Mouse (Mus musculus) neural tube, embryonic 15.5 days (tissue): ENCODE measurements around the gene Usf2. TPM values are rescaled to one million over a fixed set of nuclear protein-coding genes. Genes with fewer than 3 reads are reported as not detected.

Experiments
- ATAC-seq: fragments of 200-750 bp; cut with Nextera tagmentation; 2 replicates; pipeline ENCODE4 v1.8.0; 2017; ENCODE audit warnings: mild to moderate bottlenecking, moderate TSS enrichment, moderate library complexity; ENCODE audit not compliant: low FRiP score
- H3K27ac ChIP-seq: fragments of 300-500 bp; sonication (generic); replicated peaks from 2 replicates; pipeline ENCODE4 v1.5.1; 2015; ENCODE audit warnings: mild to moderate bottlenecking, inconsistent platforms
- H3K27me3 ChIP-seq: fragments of 300-500 bp; sonication (generic); replicated peaks from 2 replicates; pipeline ENCODE4 v1.6.1; 2015; ENCODE audit warnings: inconsistent platforms
- H3K36me3 ChIP-seq: fragments of 300-500 bp; sonication (generic); 2 replicates; pipeline ENCODE4 v1.6.1; 2015; ENCODE audit warnings: inconsistent platforms
- H3K4me1 ChIP-seq: fragments of 300-500 bp; sonication (generic); 2 replicates; pipeline ENCODE4 v1.6.1; 2015; ENCODE audit warnings: inconsistent platforms
- H3K4me2 ChIP-seq: fragments of 300-500 bp; sonication (generic); 2 replicates; pipeline ENCODE4 v1.6.1; 2015; ENCODE audit warnings: inconsistent platforms, mild to moderate bottlenecking, moderate library complexity
- H3K4me3 ChIP-seq: fragments of 300-500 bp; sonication (generic); replicated peaks from 2 replicates; pipeline ENCODE4 v1.5.1; 2015; ENCODE audit warnings: mild to moderate bottlenecking, inconsistent platforms
- H3K9ac ChIP-seq: fragments of 300-500 bp; sonication (generic); replicated peaks from 2 replicates; pipeline ENCODE4 v1.6.1; 2015; ENCODE audit warnings: mild to moderate bottlenecking, inconsistent platforms
- H3K9me3 ChIP-seq: fragments of 300-500 bp; sonication (generic); replicated peaks from 2 replicates; pipeline ENCODE4 v1.6.1; 2016; ENCODE audit warnings: inconsistent platforms
- WGBS: fragments of 180-500 bp; shearing (Covaris S2); methylation state at CpG from one replicate; pipeline ENCODE4 v1.1.7; 2015; ENCODE audit warnings: mixed read lengths; 5-methylcytosine and 5-hydroxymethylcytosine counted together
- polyA plus RNA-seq: library from polyadenylated mRNA; unstranded; fragments of >200 nt; fragmentation: Nextera tagmentation; extraction: Ambion mirVana; gene quantifications from 2 replicates; pipeline ENCODE4 v1.2.1, GENCODE M21; 2015

The Usf2 gene
- polyA plus RNA-seq, 1 experiment from 2014 or later = 36.0 TPM

- H3K27ac ChIP-seq = no peak overlapping the region
- peak; percentile 11; the same call in 1 of the 2 replicates for ATAC-seq
- H3K9ac ChIP-seq = no peak overlapping the region
- peak overlapping the region; percentile 33 for H3K4me3 ChIP-seq
- peaks cover 6% of the 10 kb centered on the region for H3K4me1 ChIP-seq
- H3K36me3 ChIP-seq = no peaks in the 10 kb centered on the region
- H3K4me2 ChIP-seq = peak overlapping the region; percentile 61
- H3K9me3 ChIP-seq = no peaks in the 10 kb centered on the region
- WGBS = 28% methylated on average over 17 of the region's 17 CpGs
- no peaks in the 10 kb centered on the region; the same call in 1 of the 2 replicates for H3K27me3 ChIP-seq
Observed at GRCm38 (mm10) chr7:30908992-30909431, 47.6 kb downstream of the Usf2 start.

GRCm38 (mm10) chr7:30908277-30908991 lies 48.2 kb downstream of the Usf2 start:
- 3% methylated on average over 23 of the region's 26 CpGs for WGBS
- H3K27me3 ChIP-seq = no peaks in the 10 kb centered on the region; the same call in 1 of the 2 replicates
- peaks cover 6% of the 10 kb centered on the region for H3K4me1 ChIP-seq
- ATAC-seq = peak; percentile 59; the same call in 1 of the 2 replicates
- no peaks in the 10 kb centered on the region for H3K36me3 ChIP-seq
- peak overlapping the region; percentile 33 for H3K4me3 ChIP-seq
- H3K27ac ChIP-seq = no peak overlapping the region
- no peaks in the 10 kb centered on the region for H3K9me3 ChIP-seq
- H3K4me2 ChIP-seq = peak overlapping the region; percentile 61
- H3K9ac ChIP-seq = peak overlapping the region; percentile 20; the same call in 1 of the 2 replicates

- H3K4me1 ChIP-seq = peaks cover 6% of the 10 kb centered on the region
- H3K27ac ChIP-seq = no peak overlapping the region
- no peak overlapping the region for H3K4me2 ChIP-seq
- 54% methylated on average over 4 of the region's 4 CpGs for WGBS
- H3K9me3 ChIP-seq = no peaks in the 10 kb centered on the region
- no peak for ATAC-seq
- no peaks in the 10 kb centered on the region for H3K36me3 ChIP-seq
- no peak overlapping the region for H3K4me3 ChIP-seq
- H3K27me3 ChIP-seq = no peaks in the 10 kb centered on the region; the same call in 1 of the 2 replicates
- no peak overlapping the region for H3K9ac ChIP-seq
Observed at GRCm38 (mm10) chr7:30904042-30904441, 52.6 kb downstream of the Usf2 start.

Other genes with a start within 250 kb of the Usf2 start
- gene Atp4a, start 244.6 kb downstream of the Usf2 start, polyA plus RNA-seq = 2.8 and 3.2 TPM in 2 replicates
- 284 and 304 TPM in 2 replicates for gene Tmem147, start 227.3 kb downstream of the Usf2 start, polyA plus RNA-seq
- gene Gapdhs, start 213.1 kb downstream of the Usf2 start, polyA plus RNA-seq = 0.73 and 1.0 TPM in 2 replicates
- 1.6 and 2.0 TPM in 2 replicates for gene Sbsn, start 205.3 kb downstream of the Usf2 start, polyA plus RNA-seq
- gene Dmkn, start 193.0 kb downstream of the Usf2 start, polyA plus RNA-seq = 3.7 and 6.2 TPM in 2 replicates
- gene Krtdap, start 168.9 kb downstream of the Usf2 start, polyA plus RNA-seq = 2.4 and 10.4 TPM in 2 replicates
- gene Ffar2, start 133.0 kb downstream of the Usf2 start, polyA plus RNA-seq = 0.15 and 1.1 TPM in 2 replicates
- gene Ffar3, start 100.6 kb downstream of the Usf2 start, polyA plus RNA-seq = 0.14 TPM in 1 of 2 replicates, not detected in the other
- not detected in 2 replicates for gene Ffar1, start 95.2 kb downstream of the Usf2 start, polyA plus RNA-seq
- 0.10 and 0.11 TPM in 2 replicates for gene Cd22, start 76.5 kb downstream of the Usf2 start, polyA plus RNA-seq
- gene Mag, start 41.9 kb downstream of the Usf2 start, polyA plus RNA-seq = 4.7 and 4.8 TPM in 2 replicates
- not detected in 2 replicates for gene Hamp2, start 32.1 kb downstream of the Usf2 start, polyA plus RNA-seq
- gene Hamp, start 12.8 kb downstream of the Usf2 start, polyA plus RNA-seq = not detected in 2 replicates
- gene Lsr, start 16.7 kb upstream of the Usf2 start, polyA plus RNA-seq = 19.2 and 37.4 TPM in 2 replicates
- gene Fam187b, start 17.0 kb upstream of the Usf2 start, polyA plus RNA-seq = 0.20 and 1.4 TPM in 2 replicates
- 22.2 and 27.8 TPM in 2 replicates for gene Fxyd5, start 85.7 kb upstream of the Usf2 start, polyA plus RNA-seq
- 357 and 417 TPM in 2 replicates for gene Fxyd7, start 94.7 kb upstream of the Usf2 start, polyA plus RNA-seq
- 26.8 and 36.9 TPM in 2 replicates for gene Fxyd1, start 100.4 kb upstream of the Usf2 start, polyA plus RNA-seq
- gene Lgi4, start 102.5 kb upstream of the Usf2 start, polyA plus RNA-seq = 1.3 and 1.7 TPM in 2 replicates
- gene Fxyd3, start 119.9 kb upstream of the Usf2 start, polyA plus RNA-seq = 0.79 and 14.6 TPM in 2 replicates
- gene Hpn, start 158.5 kb upstream of the Usf2 start, polyA plus RNA-seq = 0.50 and 4.0 TPM in 2 replicates
- 21.1 and 24.8 TPM in 2 replicates for gene Scn1b, start 170.2 kb upstream of the Usf2 start, polyA plus RNA-seq
- 174 and 212 TPM in 2 replicates for gene Gramd1a, start 199.1 kb upstream of the Usf2 start, polyA plus RNA-seq